Mouse (Mus musculus): ENCODE results near the gene Vmn1r91. TPM values are rescaled to one million over a fixed set of nuclear protein-coding genes. Genes with fewer than 3 reads are reported as not detected.
"Not testable (repeated sequence)": the region's sequence is repeated elsewhere in the genome, so short reads cannot be mapped to it uniquely, and the experiment has no call there.

Gene Vmn1r91
- not detected in 2 replicates for polyA plus RNA-seq (2015; fragmentation: Nextera tagmentation; extraction: Ambion mirVana)

GRCm38 (mm10) chr7:20099380-20099779 is at the start of gene Vmn1r91:
Gene Vmn1r91 (plus strand): TSS chr7:20099680.
- DNase-seq (ENCODE audit: low spot score): not testable (repeated sequence)

DNA sequence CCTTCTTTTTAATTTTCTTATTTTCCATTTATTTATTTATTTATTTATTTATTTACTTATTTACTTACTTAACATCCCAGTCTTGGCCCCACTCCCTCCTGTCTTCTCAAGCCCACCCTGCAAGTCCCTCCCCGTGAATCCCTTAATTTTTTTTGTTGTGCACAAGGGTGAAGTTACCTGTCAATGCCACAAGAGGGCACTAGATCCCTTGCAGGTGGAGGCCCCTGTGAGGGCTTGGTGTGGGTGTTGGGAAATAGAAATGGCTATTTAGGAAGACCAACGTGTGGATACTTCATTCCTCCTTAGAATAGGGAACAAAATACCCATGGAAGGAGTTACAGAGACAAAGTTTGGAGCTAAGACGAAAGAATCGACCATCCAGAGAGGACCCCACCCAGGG is 35.4 kb upstream of the Vmn1r91 start:
- not testable (repeated sequence) for DNase-seq (ENCODE audit: low spot score)

GRCm38 (mm10) chr7:20078118-20078517 is 21.4 kb upstream of the Vmn1r91 start:
- DNase-seq (ENCODE audit: low spot score): not testable (repeated sequence)

GRCm38 (mm10) chr7:20122479-20122878 is 23.0 kb downstream of the Vmn1r91 start, which contains the start of gene Gm16442:
Gene Gm16442 (minus strand): TSS chr7:20122579.
- not testable (repeated sequence) for DNase-seq (ENCODE audit: low spot score)

GRCm38 (mm10) chr7:20138988-20139387 is 39.5 kb downstream of the Vmn1r91 start, which contains the start of gene Vmn1r93:
Gene Vmn1r93 (minus strand): TSS chr7:20139088.
- not testable (repeated sequence) for DNase-seq (ENCODE audit: low spot score)

Other genes starting within 250 kb of the Vmn1r91 start
- gene Gm19345, start 247.7 kb upstream of the Vmn1r91 start, polyA plus RNA-seq (2015; fragmentation: Nextera tagmentation; extraction: Ambion mirVana): not detected in 2 replicates
- 0.46 and 0.59 TPM in 2 replicates for gene Ceacam16, start 238.4 kb upstream of the Vmn1r91 start, polyA plus RNA-seq (2015; fragmentation: Nextera tagmentation; extraction: Ambion mirVana)
- 0.10 and 0.14 TPM in 2 replicates for gene Ceacam19, start 211.7 kb upstream of the Vmn1r91 start, polyA plus RNA-seq (2015; fragmentation: Nextera tagmentation; extraction: Ambion mirVana)
- gene Pvr, start 178.5 kb upstream of the Vmn1r91 start, polyA plus RNA-seq (2015; fragmentation: Nextera tagmentation; extraction: Ambion mirVana): 33.7 and 52.4 TPM in 2 replicates
- 14.8 and 15.5 TPM in 2 replicates for gene Igsf23, start 148.9 kb upstream of the Vmn1r91 start, polyA plus RNA-seq (2015; fragmentation: Nextera tagmentation; extraction: Ambion mirVana)
- gene Ceacam20, start 134.3 kb upstream of the Vmn1r91 start, polyA plus RNA-seq (2015; fragmentation: Nextera tagmentation; extraction: Ambion mirVana): 0.06 TPM in 1 of 2 replicates, not detected in the other
- gene Nlrp9b, start 108.2 kb upstream of the Vmn1r91 start, polyA plus RNA-seq (2015; fragmentation: Nextera tagmentation; extraction: Ambion mirVana): not detected in 2 replicates
- not detected in 2 replicates for gene Gm16442, start 22.9 kb downstream of the Vmn1r91 start, polyA plus RNA-seq (2015; fragmentation: Nextera tagmentation; extraction: Ambion mirVana)
- gene Vmn1r93, start 39.4 kb downstream of the Vmn1r91 start, polyA plus RNA-seq (2015; fragmentation: Nextera tagmentation; extraction: Ambion mirVana): not detected in 2 replicates
- gene Vmn1r94, start 68.7 kb downstream of the Vmn1r91 start, polyA plus RNA-seq (2015; fragmentation: Nextera tagmentation; extraction: Ambion mirVana): not detected in 2 replicates
- gene Vmn1r95, start 94.0 kb downstream of the Vmn1r91 start, polyA plus RNA-seq (2015; fragmentation: Nextera tagmentation; extraction: Ambion mirVana): not detected in 2 replicates
- not detected in 2 replicates for gene Gm6164, start 105.9 kb downstream of the Vmn1r91 start, polyA plus RNA-seq (2015; fragmentation: Nextera tagmentation; extraction: Ambion mirVana)
- gene Gm4498, start 134.1 kb downstream of the Vmn1r91 start, polyA plus RNA-seq (2015; fragmentation: Nextera tagmentation; extraction: Ambion mirVana): not detected in 2 replicates
- not detected in 2 replicates for gene Gm5890, start 163.2 kb downstream of the Vmn1r91 start, polyA plus RNA-seq (2015; fragmentation: Nextera tagmentation; extraction: Ambion mirVana)
- not detected in 2 replicates for gene Gm4133, start 234.4 kb downstream of the Vmn1r91 start, polyA plus RNA-seq (2015; fragmentation: Nextera tagmentation; extraction: Ambion mirVana)

Measured in thymus, postnatal 0 days (tissue).